ENCODE assay signal across 8 mouse cellular contexts in the genomic region with DNA sequence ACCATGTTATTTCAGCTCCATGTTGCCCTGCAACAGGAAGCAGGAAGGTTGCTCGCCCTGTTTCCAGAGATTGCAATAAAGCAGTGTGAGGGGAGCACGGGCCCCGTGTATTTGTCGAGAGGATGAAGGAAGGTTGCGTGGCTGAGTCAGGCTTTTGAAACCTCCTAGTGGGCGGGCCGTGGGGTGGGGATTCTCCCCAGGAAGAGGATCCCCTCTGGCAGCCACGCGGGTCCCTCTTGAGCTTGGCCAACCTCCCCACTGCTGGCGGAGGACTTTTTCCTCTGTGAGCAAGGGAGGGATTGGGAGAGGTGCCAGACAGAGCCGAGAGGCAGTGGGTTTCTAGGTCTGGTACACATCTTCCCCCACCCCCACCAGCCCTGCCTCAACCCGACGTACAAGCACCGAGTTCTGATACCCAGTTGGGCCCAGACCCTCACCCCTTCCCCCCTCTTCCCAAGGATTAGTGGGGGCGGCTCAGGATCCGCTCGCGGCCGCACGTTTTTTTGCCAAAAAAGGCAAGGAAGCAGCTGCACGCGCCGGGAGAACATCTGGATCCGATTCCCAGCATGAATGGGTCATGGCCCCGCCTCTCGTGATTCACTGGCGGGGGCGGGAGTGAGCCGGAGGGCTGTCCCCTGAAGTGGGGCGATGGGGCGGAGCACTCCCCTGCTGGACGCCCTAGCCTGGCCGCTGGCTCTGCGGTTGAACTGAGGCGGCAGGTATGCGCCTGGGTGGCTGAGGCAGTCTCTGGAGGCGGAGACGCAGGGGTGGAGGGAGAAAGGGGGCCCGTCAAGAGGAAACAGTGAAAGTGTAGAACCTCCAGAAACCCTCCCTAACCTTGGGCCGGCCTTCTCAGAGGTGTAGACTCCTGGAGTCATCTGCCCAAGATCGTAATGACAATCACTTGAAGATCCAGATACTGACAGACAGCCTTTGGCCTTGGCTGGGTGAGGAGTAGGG. TPM values are rescaled to one million over a fixed set of nuclear protein-coding genes. Genes with fewer than 3 reads are reported as not detected.
DNase-seq lines count a peak whose midpoint lies in the region; ATAC-seq and TF ChIP-seq lines count a peak whose summit lies in the region.

No protein-coding gene starts in this region.

- peak overlapping the region; percentile 62 for H3K4me2 ChIP-seq in embryonic facial prominence, embryonic 13.5 days
- H3K4me2 ChIP-seq in limb, embryonic 14.5 days (replicated peaks; ENCODE audit: low read depth, low read length, severe bottlenecking): peak overlapping the region; percentile 54
- H3K4me2 ChIP-seq in midbrain, embryonic 15.5 days: peak overlapping the region; percentile 52

- peak overlapping the region; percentile 33 for H3K4me3 ChIP-seq in embryonic facial prominence, embryonic 13.5 days
- H3K4me3 ChIP-seq in limb, embryonic 14.5 days (replicated peaks; ENCODE audit: low read length): peak overlapping the region; percentile 29
- H3K4me3 ChIP-seq in midbrain, embryonic 15.5 days: peak overlapping the region; percentile 25

- H3K4me1 ChIP-seq in embryonic facial prominence, embryonic 13.5 days: peaks cover 67% of the 10 kb centered on the region
- peaks cover 43% of the 10 kb centered on the region for H3K4me1 ChIP-seq in limb, embryonic 14.5 days (ENCODE audit: control insufficient read depth, insufficient read depth, low read length)
- peaks cover 24% of the 10 kb centered on the region for H3K4me1 ChIP-seq in midbrain, embryonic 15.5 days

- 0 out of 2 replicates have a peak, but pooled peaks have one; percentile 28 for TF ChIP-seq POLR2A in limb, embryonic 14.5 days (IDR thresholded peaks at IDR 0.05; ENCODE audit: borderline replicate concordance, extremely low read depth, insufficient read depth, insufficient read length)

- H3K9me3 ChIP-seq in embryonic facial prominence, embryonic 13.5 days: no peaks in the 10 kb centered on the region
- no peaks in the 10 kb centered on the region for H3K9me3 ChIP-seq in limb, embryonic 14.5 days (ENCODE audit: control insufficient read depth, low read length)
- H3K9me3 ChIP-seq in midbrain, embryonic 15.5 days: no peaks in the 10 kb centered on the region

- H3K27me3 ChIP-seq in embryonic facial prominence, embryonic 13.5 days: no peaks in the 10 kb centered on the region
- H3K27me3 ChIP-seq in limb, embryonic 14.5 days (ENCODE audit: control insufficient read depth, insufficient read depth, low read length): no peaks in the 10 kb centered on the region
- peaks cover 21% of the 10 kb centered on the region for H3K27me3 ChIP-seq in midbrain, embryonic 15.5 days (replicated peaks)

- H3K9ac ChIP-seq in embryonic facial prominence, embryonic 13.5 days: peak overlapping the region; percentile 58
- peak overlapping the region; percentile 44 for H3K9ac ChIP-seq in limb, embryonic 14.5 days (ENCODE audit: low read depth, low read length, severe bottlenecking)
- H3K9ac ChIP-seq in midbrain, embryonic 15.5 days: peak overlapping the region; percentile 22; the same call in 1 of the 2 replicates

- WGBS in embryonic facial prominence, embryonic 13.5 days: under 1% methylated on average over 41 of the region's 41 CpGs
- WGBS in limb, embryonic 14.5 days: under 1% methylated on average over 41 of the region's 41 CpGs
- 3% methylated on average over 41 of the region's 41 CpGs for WGBS in midbrain, embryonic 15.5 days

- H3K36me3 ChIP-seq in embryonic facial prominence, embryonic 13.5 days: peaks cover 24% of the 10 kb centered on the region
- H3K36me3 ChIP-seq in limb, embryonic 14.5 days (ENCODE audit: control insufficient read depth, insufficient read depth, low read length): peaks cover 21% of the 10 kb centered on the region
- H3K36me3 ChIP-seq in midbrain, embryonic 15.5 days (replicated peaks): no peaks in the 10 kb centered on the region

- peak overlapping the region; percentile 97 for H3K27ac ChIP-seq in embryonic facial prominence, embryonic 13.5 days
- peak overlapping the region; percentile 92 for H3K27ac ChIP-seq in limb, embryonic 14.5 days (replicated peaks; ENCODE audit: low read depth, low read length)
- 0 out of 2 replicates have a peak overlapping the region, but pooled peaks have one; percentile 11 for H3K27ac ChIP-seq in midbrain, embryonic 15.5 days

- peak; percentile 93 to 96 for DNase-seq in heart, adult 18-20 months
- peak; percentile 88 for DNase-seq in kidney, adult 18-20 months
- DNase-seq in limb, embryonic 14.5 days (ENCODE audit: low spot score): peak; percentile 97
- DNase-seq in spleen, adult 18-20 months: peak; percentile 84 to 85
- DNase-seq in cerebellum, adult 9-11 months: no peak

- peak; percentile 50 for ATAC-seq in activated CD4-positive, CD25-positive, alpha-beta regulatory T cell, adult 4 months
- peak; percentile 88 for ATAC-seq in embryonic facial prominence, embryonic 13.5 days (ENCODE audit: insufficient number of reproducible peaks, insufficient read depth, low FRiP score, low TSS enrichment, low read depth)
- ATAC-seq in limb, embryonic 14.5 days (ENCODE audit: low FRiP score, low read depth): peak; percentile 90
- peak; percentile 54; the same call in 1 of the 2 replicates for ATAC-seq in midbrain, embryonic 15.5 days (replicated peaks)

RNA-seq across cellular contexts. Expression of a gene that starts 5.8 kb away (rescaled TPM):
- 100 to 1,000 TPM; 108 to 125 TPM for polyA plus RNA-seq in activated CD4-positive, CD25-positive, alpha-beta regulatory T cell, adult 4 months (2017; shearing (Covaris generic))
- 177 and 186 TPM in 2 replicates for polyA plus RNA-seq in embryonic facial prominence, embryonic 13.5 days (2015; fragmentation: Nextera tagmentation; extraction: Ambion mirVana)
- total RNA-seq in heart, adult 18-20 months (2021): 10 to 100 TPM; 18.8 to 19.4 TPM
- 48.9 and 78.6 TPM in 2 replicates for polyA plus RNA-seq in limb, embryonic 14.5 days (2012; rRNA removed)
- 122 and 128 TPM in 2 replicates for polyA plus RNA-seq in limb, embryonic 14.5 days (2014; fragmentation: Nextera tagmentation; extraction: Ambion mirVana)
- polyA plus RNA-seq in midbrain, embryonic 15.5 days (2015; fragmentation: Nextera tagmentation; extraction: Ambion mirVana): 110 and 112 TPM in 2 replicates

RNA-seq across cellular contexts. Expression of a gene that starts 8.3 kb away (rescaled TPM):
- polyA plus RNA-seq in activated CD4-positive, CD25-positive, alpha-beta regulatory T cell, adult 4 months (2017; shearing (Covaris generic)): 10 to 100 TPM in 1 of 2 experiments, 1 to 10 TPM in 1; 7.2 to 14.7 TPM
- 17.0 and 19.5 TPM in 2 replicates for polyA plus RNA-seq in embryonic facial prominence, embryonic 13.5 days (2015; fragmentation: Nextera tagmentation; extraction: Ambion mirVana)
- total RNA-seq in heart, adult 18-20 months (2021): 10 to 100 TPM in 1 of 2 experiments, 1 to 10 TPM in 1; 8.2 to 13.8 TPM
- 30.6 and 43.7 TPM in 2 replicates for polyA plus RNA-seq in limb, embryonic 14.5 days (2012; rRNA removed)
- polyA plus RNA-seq in limb, embryonic 14.5 days (2014; fragmentation: Nextera tagmentation; extraction: Ambion mirVana): 18.1 and 20.4 TPM in 2 replicates
- 1.6 and 2.2 TPM in 2 replicates for polyA plus RNA-seq in midbrain, embryonic 15.5 days (2015; fragmentation: Nextera tagmentation; extraction: Ambion mirVana)

RNA-seq across cellular contexts. Expression of a gene that starts 15.4 kb away (rescaled TPM):
- polyA plus RNA-seq in activated CD4-positive, CD25-positive, alpha-beta regulatory T cell, adult 4 months (2017; shearing (Covaris generic)): 10 to 100 TPM; 80.9 to 85.9 TPM
- polyA plus RNA-seq in embryonic facial prominence, embryonic 13.5 days (2015; fragmentation: Nextera tagmentation; extraction: Ambion mirVana): 84.7 and 92.2 TPM in 2 replicates
- total RNA-seq in heart, adult 18-20 months (2021): 10 to 100 TPM; 11.0 to 14.0 TPM
- polyA plus RNA-seq in limb, embryonic 14.5 days (2012; rRNA removed): 29.2 and 52.0 TPM in 2 replicates
- polyA plus RNA-seq in limb, embryonic 14.5 days (2014; fragmentation: Nextera tagmentation; extraction: Ambion mirVana): 59.4 and 61.1 TPM in 2 replicates
- polyA plus RNA-seq in midbrain, embryonic 15.5 days (2015; fragmentation: Nextera tagmentation; extraction: Ambion mirVana): 36.8 and 41.8 TPM in 2 replicates

RNA-seq across cellular contexts. Expression of a gene that starts 32.9 kb away (rescaled TPM):
- polyA plus RNA-seq in activated CD4-positive, CD25-positive, alpha-beta regulatory T cell, adult 4 months (2017; shearing (Covaris generic)): 10 to 100 TPM; 80.2 to 94.1 TPM
- 25.2 and 26.4 TPM in 2 replicates for polyA plus RNA-seq in embryonic facial prominence, embryonic 13.5 days (2015; fragmentation: Nextera tagmentation; extraction: Ambion mirVana)
- 1 to 10 TPM; 5.6 to 7.0 TPM for total RNA-seq in heart, adult 18-20 months (2021)
- 44.3 and 47.9 TPM in 2 replicates for polyA plus RNA-seq in limb, embryonic 14.5 days (2012; rRNA removed)
- 26.2 and 28.3 TPM in 2 replicates for polyA plus RNA-seq in limb, embryonic 14.5 days (2014; fragmentation: Nextera tagmentation; extraction: Ambion mirVana)
- polyA plus RNA-seq in midbrain, embryonic 15.5 days (2015; fragmentation: Nextera tagmentation; extraction: Ambion mirVana): 22.4 and 29.1 TPM in 2 replicates

RNA-seq across cellular contexts. Expression of a gene that starts 52.2 kb away (rescaled TPM):
- polyA plus RNA-seq in activated CD4-positive, CD25-positive, alpha-beta regulatory T cell, adult 4 months (2017; shearing (Covaris generic)): not detected
- polyA plus RNA-seq in embryonic facial prominence, embryonic 13.5 days (2015; fragmentation: Nextera tagmentation; extraction: Ambion mirVana): 2.3 and 2.4 TPM in 2 replicates
- total RNA-seq in heart, adult 18-20 months (2021): under 1 TPM; 0.15 to 0.33 TPM
- polyA plus RNA-seq in limb, embryonic 14.5 days (2012; rRNA removed): 1.2 and 1.7 TPM in 2 replicates
- 0.97 and 1.2 TPM in 2 replicates for polyA plus RNA-seq in limb, embryonic 14.5 days (2014; fragmentation: Nextera tagmentation; extraction: Ambion mirVana)
- 16.8 and 22.6 TPM in 2 replicates for polyA plus RNA-seq in midbrain, embryonic 15.5 days (2015; fragmentation: Nextera tagmentation; extraction: Ambion mirVana)

Comparison
In these comparisons a context has a peak if more than half of its experiments do, and no peak if none do; other contexts are left out.
1. H3K27ac ChIP-seq: peak in every context shown above with its lines; median percentile 97 in embryonic facial prominence, embryonic 13.5 days; 92 in limb, embryonic 14.5 days; 11 in midbrain, embryonic 15.5 days.